Mouse (Mus musculus) left cerebral cortex, postnatal 36 days (tissue): Measurements from ENCODE around the gene Farp2. TPM values are rescaled to one million over a fixed set of nuclear protein-coding genes. Genes with fewer than 3 reads are reported as not detected.
A peak's percentile ranks its signal among the peaks of the same experiment; 100 is the strongest.
"Not testable (repeated sequence)": the region's sequence is repeated elsewhere in the genome, so short reads cannot be mapped to it uniquely, and the experiment has no call there.

ENCODE experiments used
- DNase-seq, 2 experiments: peaks; one replicate each; pipeline ENCODE4 v3.0.0; 2021 to 2022; ENCODE audit warnings: low spot score in 2 of 2, mixed read lengths in 1 of 2
- intact Hi-C: fragments of 180-260 bp; cut with DNase I; formaldehyde crosslinking; loops from one replicate; pipeline ENCODE4 v1.15.1; 2025
- total RNA-seq, 2 experiments: library from RNA; stranded (reverse); gene quantifications; 2 replicates each; pipeline ENCODE4 v1.2.3; 2021

The Farp2 gene
- 10 to 100 TPM; 11.5 to 12.1 TPM for total RNA-seq

GRCm38 (mm10) chr1:93511585-93512350 lies at the start of gene Farp2:
Gene Farp2, plus strand, starts transcription at chr1:93512079.
- peak; percentile 90 to 93 for DNase-seq
- intact Hi-C loops, result loop anchor here (5.0 to 10.0 kb wide), 3 partner anchors 121 to 223 kb away; partner anchors contain the start of genes Pask and Ppp1r7

GRCm38 (mm10) chr1:93465066-93465465 lies 46.8 kb upstream of the Farp2 start:
- no peak for DNase-seq
- intact Hi-C loops, result no loop called here

- intact Hi-C loops, result no loop called here
- no peak for DNase-seq
Measured at GRCm38 (mm10) chr1:93465746-93466145, 46.1 kb upstream of the Farp2 start.

GRCm38 (mm10) chr1:93468626-93469025 lies 43.3 kb upstream of the Farp2 start:
- DNase-seq, result no peak
- intact Hi-C loops, result no loop called here

- intact Hi-C loops, result loop anchor here (10.0 kb wide), 1 partner anchor 131 kb away; the partner anchor contains the start of genes Pask and Ppp1r7
- DNase-seq, result no peak
Measured at GRCm38 (mm10) chr1:93475694-93476093, 36.2 kb upstream of the Farp2 start.

GRCm38 (mm10) chr1:93477758-93478585 lies 33.9 kb upstream of the Farp2 start:
- intact Hi-C loops, result loop anchor here (1.0 to 10.0 kb wide), 2 partner anchors 133 to 276 kb away; partner anchors contain the start of genes Pask, Ppp1r7 and Thap4
- peak; percentile 98 to 99 for DNase-seq

- intact Hi-C loops, result loop anchor here (1.0 to 10.0 kb wide), 2 partner anchors 134 to 275 kb away; partner anchors contain the start of genes Pask, Ppp1r7 and Thap4
- DNase-seq, result peak; percentile 99 to 100
Measured at GRCm38 (mm10) chr1:93478586-93479475, 33.0 kb upstream of the Farp2 start, which contains the start of gene Hdlbp. Gene Hdlbp, minus strand, starts transcription at chr1:93478815.

GRCm38 (mm10) chr1:93479476-93480083 lies 32.3 kb upstream of the Farp2 start:
- intact Hi-C loops, result loop anchor here (10.0 kb wide), 1 partner anchor 135 kb away; the partner anchor contains the start of genes Pask and Ppp1r7
- DNase-seq, result no peak

- DNase-seq, intact Hi-C loops: not testable (repeated sequence)
Measured at GRCm38 (mm10) chr1:93486302-93486701, 25.6 kb upstream of the Farp2 start.

GRCm38 (mm10) chr1:93495312-93495711 lies 16.6 kb upstream of the Farp2 start:
- no peak for DNase-seq

GRCm38 (mm10) chr1:93506944-93507676 lies 4.8 kb upstream of the Farp2 start:
- intact Hi-C loops, result loop anchor here (5.0 kb wide), 1 partner anchor 335 kb away; no protein-coding TSS in a partner anchor
- DNase-seq, result peak in 1 of 2 experiments; percentile 7

More at GRCm38 (mm10) chr1:93495312-93495711, 16.6 kb upstream of the Farp2 start:
- intact Hi-C loops, result no loop called here

- intact Hi-C loops, result loop anchor here (5.0 kb wide), 1 partner anchor 336 kb away; no protein-coding TSS in a partner anchor
- not testable (repeated sequence) for DNase-seq
Measured at GRCm38 (mm10) chr1:93508576-93508975, 3.3 kb upstream of the Farp2 start.

GRCm38 (mm10) chr1:93512351-93512690 lies 442 bp downstream of the Farp2 start:
- no peak for DNase-seq

GRCm38 (mm10) chr1:93513221-93513620 lies 1.3 kb downstream of the Farp2 start:
- intact Hi-C loops, result loop anchor here (5.0 to 10.0 kb wide), 3 partner anchors 119 to 222 kb away; partner anchors contain the start of genes Pask and Ppp1r7
- DNase-seq, result no peak

More at GRCm38 (mm10) chr1:93512351-93512690, 442 bp downstream of the Farp2 start:
- intact Hi-C loops, result loop anchor here (5.0 to 10.0 kb wide), 3 partner anchors 120 to 222 kb away; partner anchors contain the start of genes Pask and Ppp1r7

- DNase-seq, result no peak
- intact Hi-C loops, result no loop called here
Measured at GRCm38 (mm10) chr1:93521491-93521890, 9.6 kb downstream of the Farp2 start.

- intact Hi-C loops, result no loop called here
- no peak for DNase-seq
Measured at GRCm38 (mm10) chr1:93522325-93522724, 10.4 kb downstream of the Farp2 start.

- DNase-seq, result no peak
- intact Hi-C loops, result no loop called here
Measured at GRCm38 (mm10) chr1:93529801-93530200, 17.9 kb downstream of the Farp2 start.

- intact Hi-C loops, result no loop called here
- no peak for DNase-seq
Measured at GRCm38 (mm10) chr1:93537227-93537626, 25.3 kb downstream of the Farp2 start.
